Mouse (Mus musculus): Measurements from ENCODE around the gene Trmt10b.

Gene Trmt10b

GRCm38 (mm10) chr4:45342286-45343155 lies 45.6 kb downstream of the Trmt10b start, which contains the start of gene Exosc3:
Gene Exosc3, minus strand, starts transcription at chr4:45342732.
- DNase-seq (ENCODE audit: low spot score) = no peak

- DNase-seq (ENCODE audit: low spot score) = no peak
These were observed 59.7 kb downstream of the Trmt10b start for GRCm38 (mm10) chr4:45356653-45357052.

Data from T-cell, adult 2 months (primary cell).